Mouse (Mus musculus) adrenal gland, adult (tissue): ENCODE results near the gene Pde4d.

Experiments used
- DNase-seq, 2 experiments: peaks; one replicate each; pipeline ENCODE4 v3.0.0; 2022 to 2023; ENCODE audit warnings: low spot score in 1 of 2; ENCODE audit not compliant: inconsistent age in 2 of 2

Pde4d gene

DNA sequence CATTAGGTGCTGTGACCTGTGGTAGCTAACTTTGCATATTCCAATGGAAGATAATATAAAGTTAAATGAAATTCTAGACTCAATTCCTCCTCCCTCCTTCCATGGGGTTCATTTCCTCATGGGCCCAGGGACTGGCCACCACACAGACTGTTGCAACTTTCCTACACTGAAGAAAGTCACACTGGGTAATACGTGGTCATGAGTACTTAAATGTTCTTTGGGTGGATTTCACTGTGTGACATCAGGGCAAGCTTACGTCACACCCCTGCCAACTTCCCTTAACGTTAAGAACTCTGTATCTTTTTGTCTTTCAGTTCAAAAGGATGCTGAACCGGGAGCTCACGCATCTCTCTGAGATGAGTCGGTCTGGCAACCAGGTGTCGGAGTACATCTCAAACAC, 1483.8 kb downstream of the Pde4d start:
- no peak for DNase-seq

DNA sequence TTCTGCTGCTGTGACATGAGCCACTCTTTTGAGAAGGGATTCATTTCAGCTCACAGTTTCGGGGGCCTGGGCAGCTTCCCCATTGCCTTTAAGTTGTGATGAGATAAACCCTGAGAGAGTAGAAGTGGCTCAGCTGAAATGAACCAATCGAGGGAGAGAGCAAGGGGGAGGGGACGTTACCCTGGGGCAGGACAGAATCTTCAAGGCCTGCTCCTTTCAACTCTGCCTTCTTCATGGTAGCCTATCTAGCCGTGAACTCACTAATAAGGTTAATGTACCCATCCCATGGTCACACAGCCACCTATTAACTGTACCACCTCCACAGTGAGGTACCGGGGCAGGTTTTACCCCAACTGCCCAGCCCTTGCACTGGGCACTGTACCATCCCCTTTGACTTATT, 1487.1 kb downstream of the Pde4d start:
- DNase-seq: no peak

- DNase-seq: no peak
These were observed 1495.2 kb downstream of the Pde4d start for GRCm38 (mm10) chr13:109944822-109945551.

GRCm38 (mm10) chr13:109951466-109951865, 1501.7 kb downstream of the Pde4d start:
- DNase-seq: peak; percentile 39 to 59

- DNase-seq: no peak
These were observed 1504.4 kb downstream of the Pde4d start for GRCm38 (mm10) chr13:109954189-109954588.

DNA sequence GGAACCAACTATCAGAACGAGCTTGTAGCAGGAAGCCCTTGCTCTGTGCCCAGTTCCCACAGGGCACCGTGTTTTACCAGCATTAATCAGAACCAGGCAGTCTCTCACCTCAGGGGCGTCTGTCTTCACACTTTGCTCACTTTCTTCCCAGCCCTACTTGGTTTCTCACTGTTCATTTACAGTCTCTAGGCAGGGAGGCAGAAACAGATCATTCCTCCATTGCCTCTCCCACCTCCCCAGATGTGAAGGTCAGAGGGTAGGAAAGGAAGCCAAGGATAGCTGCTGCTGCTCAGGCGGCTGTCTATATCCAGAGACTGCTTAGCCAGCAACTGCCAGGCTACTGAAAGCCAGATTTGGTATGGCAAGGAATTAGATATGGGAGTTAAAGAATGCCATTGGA, 1508.2 kb downstream of the Pde4d start:
- DNase-seq: no peak

- no peak for DNase-seq
These were observed 1533.2 kb downstream of the Pde4d start for GRCm38 (mm10) chr13:109982821-109983443.

- DNase-seq: peak in 1 of 2 experiments; percentile 46
These were observed 1535.7 kb downstream of the Pde4d start for GRCm38 (mm10) chr13:109985411-109985810.

GRCm38 (mm10) chr13:109985892-109986291, 1536.1 kb downstream of the Pde4d start:
- peak; percentile 69 to 88 for DNase-seq

GRCm38 (mm10) chr13:109992775-109993505, 1543.2 kb downstream of the Pde4d start:
- DNase-seq: peak; percentile 86 to 96

- no peak for DNase-seq
These were observed 1544.6 kb downstream of the Pde4d start for GRCm38 (mm10) chr13:109994240-109994764.

GRCm38 (mm10) chr13:110002081-110002480, 1552.3 kb downstream of the Pde4d start:
- DNase-seq: peak in 1 of 2 experiments; percentile 29
